Mouse (Mus musculus): Measurements from ENCODE around the gene Gm30083.

The Gm30083 gene

GRCm38 (mm10) chr14:34015063-34015462 is at the start of gene Gm30083:
Gene Gm30083, minus strand, starts transcription at chr14:34015182.
- DNase-seq: no peak

DNA sequence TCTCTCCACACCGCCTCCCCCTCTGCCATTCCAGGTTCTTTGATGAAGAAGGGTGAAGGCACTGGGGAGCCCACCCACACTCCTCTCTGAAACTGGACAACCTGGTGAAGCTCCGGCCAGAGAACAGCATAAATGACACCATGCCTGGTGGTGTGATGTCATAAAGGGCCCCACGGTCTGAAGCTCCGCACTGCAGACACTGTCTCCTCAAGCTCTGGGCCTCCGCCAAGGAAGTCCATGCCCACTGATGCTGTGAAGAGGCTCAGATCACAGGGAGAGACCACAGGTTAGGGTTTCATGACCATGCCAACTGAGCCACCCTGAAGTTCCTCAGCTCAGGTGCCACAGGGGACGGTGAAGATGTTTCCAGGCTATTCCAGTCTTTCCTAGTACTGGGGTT is 37.5 kb upstream of the Gm30083 start, which contains the start of gene Antxrl:
Gene Antxrl (plus strand): TSS at position 192 of the 400 bp plus-strand sequence.
- DNase-seq: no peak

DNA sequence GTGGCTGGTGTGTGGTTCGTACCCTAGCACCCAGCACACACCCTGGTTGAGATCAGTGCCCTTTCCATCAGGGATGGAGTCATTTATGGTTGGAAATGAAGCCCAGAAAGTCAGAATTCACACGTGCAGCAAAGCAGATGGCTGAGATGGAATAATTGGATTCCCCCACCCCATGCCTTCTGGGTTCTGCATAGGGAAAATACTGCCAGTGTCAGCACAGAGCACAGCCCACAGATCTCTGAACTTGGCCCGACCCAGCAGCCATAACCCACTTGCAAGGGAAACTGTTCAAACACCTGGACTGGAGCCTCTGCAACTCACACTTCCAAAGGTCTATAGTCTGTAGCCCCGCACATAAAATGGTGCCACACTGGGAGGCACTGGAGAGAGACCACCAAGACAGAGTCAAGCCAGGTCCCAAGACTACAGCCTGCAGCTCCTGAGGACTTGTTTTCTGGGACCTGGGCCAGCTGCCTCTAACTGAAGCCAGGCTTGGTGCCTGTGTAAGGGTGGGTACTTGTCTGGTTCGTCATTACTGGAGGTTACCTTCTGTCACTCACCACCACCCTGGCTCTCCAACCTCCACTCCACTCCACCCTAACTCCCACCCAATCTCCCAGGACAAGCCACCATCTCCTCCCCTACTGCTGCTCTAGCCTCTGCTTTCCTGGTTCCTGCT is 35.3 kb upstream of the Gm30083 start:
- DNase-seq: no peak

DNA sequence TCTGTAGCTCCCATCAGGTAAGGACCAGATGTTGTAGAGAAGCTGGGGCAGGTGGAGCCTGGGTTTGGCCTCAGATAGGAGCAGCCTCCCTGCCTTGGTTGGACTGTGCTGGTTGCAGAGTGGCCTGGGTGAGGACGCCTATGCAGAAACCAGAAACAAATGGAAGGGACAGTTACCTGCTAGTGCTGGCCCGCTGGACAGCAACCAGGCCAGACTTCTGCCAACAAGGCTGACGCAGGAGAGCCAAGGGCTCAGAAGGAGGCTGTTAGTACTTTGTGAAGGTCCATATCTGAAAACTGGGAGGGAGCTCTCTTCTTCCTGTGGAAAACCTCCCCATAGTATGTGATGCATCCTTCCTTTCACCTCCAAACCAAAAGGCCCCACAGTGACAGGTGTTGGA is 28.4 kb upstream of the Gm30083 start:
- no peak for DNase-seq

DNA sequence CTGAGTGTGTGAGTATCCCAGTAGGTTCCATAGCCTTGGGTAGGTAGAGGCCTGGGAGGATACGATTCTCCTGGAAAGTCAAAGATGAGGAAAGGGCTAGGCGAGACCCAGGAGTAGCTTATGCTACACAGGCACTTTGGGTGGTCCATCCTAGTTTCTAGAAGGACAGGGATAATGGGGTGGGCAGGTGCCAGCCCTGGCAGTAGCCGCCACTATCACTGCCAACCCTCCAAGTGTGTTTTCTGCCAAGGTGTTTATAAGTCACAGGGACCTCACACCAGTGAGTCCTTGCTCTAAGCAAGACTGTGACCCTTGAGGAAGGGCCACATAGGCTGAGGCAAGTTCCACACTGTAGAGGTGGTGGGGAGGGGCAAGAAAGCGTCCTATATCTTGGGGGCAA is 26.3 kb upstream of the Gm30083 start:
- DNase-seq: no peak

GRCm38 (mm10) chr14:34033841-34034610 is 19.0 kb upstream of the Gm30083 start:
- DNase-seq: no peak

- no peak for DNase-seq
Measured at GRCm38 (mm10) chr14:34026710-34027109, 11.7 kb upstream of the Gm30083 start.

DNA sequence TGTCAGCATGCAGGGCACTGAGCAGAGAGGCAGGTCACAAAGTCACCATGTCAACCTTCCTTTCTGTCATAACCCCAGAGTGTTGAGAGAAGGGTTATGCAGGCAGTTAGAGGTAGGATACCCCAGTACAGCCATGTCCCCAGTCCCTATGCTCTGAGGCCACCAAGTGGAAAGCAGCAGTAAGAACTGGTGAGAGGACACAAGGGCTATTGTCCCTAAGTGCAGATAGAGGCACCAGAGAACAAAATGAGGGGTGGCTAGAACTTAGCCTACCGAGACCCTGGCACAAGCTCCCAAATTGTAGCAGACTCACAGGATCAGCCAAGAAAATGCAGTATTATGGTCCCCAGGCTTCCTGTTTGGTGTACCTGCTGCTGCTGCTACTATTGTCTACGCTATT is 2.0 kb upstream of the Gm30083 start:
- no peak for DNase-seq

DNA sequence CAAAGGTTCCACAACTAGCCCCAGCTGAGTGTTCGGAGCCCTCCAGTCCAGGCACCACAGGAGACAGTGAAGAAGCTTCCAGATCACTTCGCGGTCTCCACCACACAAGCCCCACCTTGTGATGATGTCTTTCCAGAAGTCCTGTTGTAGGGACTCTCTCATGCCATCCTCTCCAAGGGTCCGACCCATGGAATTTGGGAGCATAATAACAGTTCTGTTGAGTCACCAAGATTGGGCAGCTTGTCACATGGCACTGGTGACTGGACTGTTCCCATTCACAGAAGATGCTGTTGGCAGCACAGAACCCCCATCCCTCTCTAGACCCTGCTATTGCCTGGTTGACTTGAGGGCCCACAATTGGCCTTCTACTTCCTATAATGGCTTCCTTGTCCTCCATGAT is 1.4 kb upstream of the Gm30083 start, which contains the start of gene Gm5460:
Gene Gm5460 (plus strand): TSS at position 378 of the 400 bp plus-strand sequence.
- no peak for DNase-seq

- no peak for DNase-seq
Measured at GRCm38 (mm10) chr14:34002358-34002757, 12.6 kb downstream of the Gm30083 start.

DNA sequence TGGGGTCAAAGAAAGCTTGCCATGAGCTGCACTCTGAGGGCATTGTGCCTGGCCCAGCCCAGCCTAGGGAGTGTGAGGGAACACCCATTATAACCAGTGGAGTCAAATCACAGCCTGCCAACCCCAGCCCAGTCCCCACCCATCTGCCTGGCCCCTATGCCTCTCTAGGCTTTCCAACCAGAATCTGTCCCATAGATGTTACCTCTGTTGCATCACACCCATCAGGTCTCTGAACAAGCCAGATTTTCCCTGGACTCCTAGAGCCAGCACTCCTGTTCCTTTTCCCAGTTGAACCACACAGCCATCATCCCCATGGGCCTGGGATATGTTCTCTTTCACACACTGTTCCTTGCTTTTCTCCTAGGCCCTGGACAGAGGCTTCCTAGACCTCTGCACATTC is 13.5 kb downstream of the Gm30083 start:
- DNase-seq: no peak

- DNase-seq: no peak
Measured at GRCm38 (mm10) chr14:34000076-34000475, 14.9 kb downstream of the Gm30083 start.

DNA sequence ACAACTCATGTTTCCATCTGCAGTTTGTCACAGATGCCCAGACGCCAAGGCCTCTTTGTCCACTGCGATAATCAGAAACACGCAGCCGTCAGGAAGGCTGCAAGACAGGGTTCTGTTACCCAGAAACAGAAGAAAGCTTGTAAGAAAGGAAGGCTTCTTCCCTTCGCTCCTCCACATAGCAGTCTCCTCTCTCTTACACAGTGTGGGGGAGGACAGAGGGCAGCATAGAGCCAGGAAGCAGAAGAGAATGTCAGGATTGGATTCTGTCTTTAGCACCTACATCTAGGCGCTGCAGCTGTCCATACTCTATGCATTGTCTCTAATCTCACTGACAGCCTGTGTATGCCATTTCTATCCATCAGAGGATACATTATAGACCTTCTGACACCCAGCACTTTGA is 17.6 kb downstream of the Gm30083 start:
- DNase-seq: no peak

DNA sequence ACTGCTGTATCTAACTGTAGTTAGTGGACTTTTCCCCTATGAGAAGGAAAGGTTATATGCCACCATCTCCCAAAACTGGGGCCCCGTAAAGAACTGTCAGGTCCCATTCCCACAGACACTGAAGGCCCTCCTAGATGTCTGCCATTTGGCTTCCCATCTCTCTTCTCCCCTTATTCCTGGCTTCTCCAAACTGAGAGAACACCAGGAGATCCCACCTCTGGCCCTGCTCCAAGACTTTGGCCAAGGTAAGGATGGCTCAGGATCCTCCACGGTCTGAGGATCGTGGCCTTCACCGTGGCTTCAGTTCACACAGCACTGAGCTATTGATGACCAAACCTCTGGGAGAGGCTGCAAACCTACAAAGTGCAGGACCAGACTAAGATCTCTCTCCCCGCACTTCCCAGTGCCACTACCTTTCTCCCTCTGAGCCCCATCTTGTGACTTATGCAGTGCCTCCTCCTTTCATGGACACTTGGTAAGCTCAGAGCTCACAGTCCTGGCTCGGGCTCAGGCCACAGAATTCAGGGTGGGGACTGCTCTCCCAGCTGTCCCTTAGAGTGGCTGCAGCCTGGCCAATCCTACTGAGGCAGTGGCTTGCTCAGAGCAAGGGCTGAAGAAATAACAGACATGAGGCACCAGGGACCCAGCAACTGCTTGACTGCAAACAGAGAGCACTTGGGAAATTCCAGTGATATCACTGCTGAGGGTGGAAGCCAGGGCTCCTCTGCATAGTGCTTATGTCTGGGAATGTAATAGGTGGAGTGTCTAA is 21.3 kb downstream of the Gm30083 start:
- DNase-seq: no peak

DNA sequence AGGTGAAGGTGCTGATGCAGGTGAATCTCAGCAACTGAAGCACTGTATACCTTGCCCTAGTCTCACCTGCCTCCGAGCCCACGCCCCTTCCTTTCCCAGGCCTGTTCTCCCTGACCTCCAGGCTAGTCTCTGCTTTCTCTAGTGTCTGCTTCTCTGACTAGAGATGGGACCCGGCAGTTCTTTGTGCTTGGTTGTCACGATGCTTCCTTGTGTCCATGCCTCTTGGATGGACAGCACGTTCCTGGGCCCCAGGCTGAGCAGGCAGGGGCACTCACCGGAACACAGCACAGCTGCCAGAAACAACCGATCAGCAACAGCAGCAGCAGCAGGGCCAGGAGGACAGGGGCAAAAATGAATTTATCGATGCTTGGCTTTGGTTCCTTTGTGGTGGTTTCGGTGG is 21.9 kb downstream of the Gm30083 start:
- DNase-seq: no peak

- peak; percentile 87 for DNase-seq
Measured at GRCm38 (mm10) chr14:33991971-33992370, 23.0 kb downstream of the Gm30083 start.

GRCm38 (mm10) chr14:33989201-33989600 is 25.8 kb downstream of the Gm30083 start:
- no peak for DNase-seq

GRCm38 (mm10) chr14:33978604-33979059 is 36.4 kb downstream of the Gm30083 start, which contains the start of gene Zfp488:
Gene Zfp488, minus strand, starts transcription at chr14:33978764.
- no peak for DNase-seq

DNA sequence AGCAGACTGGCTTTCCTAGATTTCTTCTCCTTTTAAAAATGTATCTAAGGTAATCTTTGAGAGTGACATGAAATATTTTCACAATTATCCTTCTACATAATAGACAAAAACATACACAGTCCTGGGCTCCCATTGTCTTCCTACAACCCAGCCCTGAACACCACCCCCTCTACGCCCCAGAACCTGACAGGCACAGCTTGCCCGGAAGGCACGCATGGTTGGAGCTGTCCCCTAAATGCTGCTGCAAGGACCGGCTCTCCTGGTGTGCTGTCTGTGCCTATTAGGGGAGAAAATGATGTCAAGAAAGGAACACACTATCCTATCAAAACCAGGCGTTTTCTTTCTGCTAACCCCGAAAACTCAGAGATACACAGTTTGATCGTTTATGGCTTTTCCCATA is 37.2 kb downstream of the Gm30083 start:
- DNase-seq: no peak

DNA sequence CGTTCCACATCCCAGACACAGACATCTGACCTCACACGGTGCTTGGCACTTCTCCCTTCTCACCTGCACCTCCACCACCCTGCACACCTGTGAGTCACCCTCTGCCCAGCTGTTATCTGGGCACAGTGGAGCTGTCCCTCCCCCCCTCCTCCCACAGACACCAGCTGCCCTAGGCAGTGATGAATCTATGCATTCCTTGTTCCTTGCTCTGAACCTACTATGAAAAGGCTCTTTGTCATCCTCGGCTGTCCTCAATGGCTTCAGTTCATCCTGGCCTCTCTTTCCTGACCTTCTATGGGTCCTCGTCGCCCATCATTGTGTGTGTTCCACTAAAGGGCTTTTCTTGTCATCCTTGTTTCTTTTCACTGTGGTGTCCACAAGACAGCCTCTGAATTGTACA is 40.2 kb downstream of the Gm30083 start:
- DNase-seq: no peak

GRCm38 (mm10) chr14:33972679-33973078 is 42.3 kb downstream of the Gm30083 start:
- DNase-seq: no peak

- no peak for DNase-seq
Measured at GRCm38 (mm10) chr14:33965675-33966074, 49.3 kb downstream of the Gm30083 start.

DNA sequence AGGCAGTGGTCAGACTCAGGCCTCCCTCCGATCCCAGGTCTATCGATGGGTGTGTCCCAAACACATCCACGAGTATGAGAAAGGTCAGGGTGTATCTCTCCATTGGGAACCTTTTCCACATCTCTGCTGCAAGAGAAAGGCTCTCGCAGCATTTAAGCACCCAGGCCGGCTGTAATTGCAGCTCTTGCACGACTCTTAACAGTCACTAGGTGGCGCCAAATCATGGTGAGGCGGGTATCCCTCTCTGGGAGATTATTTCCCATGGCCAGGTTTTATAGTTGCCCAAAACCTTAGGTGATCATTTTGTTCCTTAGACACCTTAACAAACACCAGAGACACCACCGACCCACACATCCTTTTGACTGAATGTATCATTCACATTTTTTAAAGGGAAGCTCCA is 55.6 kb downstream of the Gm30083 start:
- peak; percentile 46 for DNase-seq

All from cerebellum, adult 11-12 months (tissue).